Mouse (Mus musculus): Measurements from ENCODE around the gene Cacna1e. TPM values are rescaled to one million over a fixed set of nuclear protein-coding genes. Genes with fewer than 3 reads are reported as not detected.

The Cacna1e gene
- polyA plus RNA-seq, 1 experiment from 2014 or later, result 1.8 TPM

DNA sequence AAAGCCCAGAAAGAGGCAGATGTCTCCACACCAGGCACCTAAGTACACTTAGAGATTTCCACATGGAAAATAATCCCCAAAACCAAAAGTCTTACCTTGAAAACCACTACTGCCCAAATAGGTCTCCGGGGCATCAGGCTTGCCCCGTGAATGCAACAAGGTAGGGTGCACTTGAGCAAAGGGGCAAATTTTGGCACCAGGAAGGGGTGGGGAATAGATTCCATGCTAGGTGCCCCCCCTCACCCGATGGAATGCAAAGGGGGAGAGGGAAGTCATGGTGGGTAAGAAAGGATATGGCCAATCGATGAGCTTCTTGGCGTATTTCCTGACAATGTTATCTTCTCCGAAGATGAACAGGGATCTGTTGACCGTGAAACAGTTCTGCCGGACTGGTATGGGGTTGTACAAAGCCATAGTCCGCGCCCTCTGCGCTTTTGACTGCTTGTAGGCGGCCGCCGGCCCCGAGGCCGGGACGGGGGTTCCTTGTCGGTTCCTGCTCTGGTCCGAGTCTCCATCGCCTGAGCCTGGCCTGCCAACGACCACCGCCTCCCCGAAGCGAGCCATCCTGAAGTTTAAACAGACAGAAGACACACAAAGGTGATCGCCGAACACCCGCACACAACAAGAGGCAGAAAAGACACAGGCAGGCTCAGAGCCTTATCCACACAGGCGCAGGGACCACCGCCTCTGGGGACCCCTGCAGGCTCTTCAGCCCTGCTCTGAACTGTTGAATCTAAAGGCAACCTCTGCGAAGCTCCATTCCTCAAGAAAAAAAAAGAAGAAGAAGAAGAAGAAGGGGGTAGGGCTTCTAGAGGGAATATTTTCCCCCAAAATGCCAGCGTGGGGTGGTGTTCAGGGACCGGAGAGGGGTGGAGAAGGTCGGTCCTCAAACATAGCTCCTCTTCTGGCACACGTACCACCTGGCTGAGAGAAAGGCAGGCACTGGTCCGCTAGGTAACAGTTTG lies 158.7 kb downstream of the Cacna1e start:
- Histone ChIP-seq H3K4me1 (peaks cover 19% of the 10 kb centered on the region), H3K9me3 (no peaks in the 10 kb centered on the region), H3K36me3 (no peaks in the 10 kb centered on the region), H3K9ac (no peak overlapping the region; the same call in 1 of the 2 replicates), H3K4me2 (replicated peaks) (peak overlapping the region; percentile 59), H3K4me3 (peak overlapping the region; percentile 41), H3K27ac (no peak overlapping the region), H3K27me3 (peaks cover 72% of the 10 kb centered on the region)
- WGBS, result 23% methylated on average over 35 of the region's 35 CpGs
- ATAC-seq (ENCODE audit: insufficient number of reproducible peaks, insufficient read depth, low FRiP score, low TSS enrichment), result no peak

GRCm38 (mm10) chr1:154723537-154724286 lies 160.6 kb downstream of the Cacna1e start:
- no peak overlapping the region for H3K27ac ChIP-seq
- peaks cover 65% of the 10 kb centered on the region for H3K27me3 ChIP-seq
- no peak overlapping the region for H3K9ac ChIP-seq

GRCm38 (mm10) chr1:154723078-154723477 lies 161.2 kb downstream of the Cacna1e start:
- Histone ChIP-seq H3K4me1 (peaks cover 19% of the 10 kb centered on the region), H3K9ac (no peak overlapping the region), H3K27me3 (peaks cover 60% of the 10 kb centered on the region), H3K4me2 (replicated peaks) (peak overlapping the region; percentile 36), H3K36me3 (no peaks in the 10 kb centered on the region), H3K9me3 (no peaks in the 10 kb centered on the region), H3K27ac (no peak overlapping the region), H3K4me3 (peak overlapping the region; percentile 9)
- no peak for ATAC-seq (ENCODE audit: insufficient number of reproducible peaks, insufficient read depth, low FRiP score, low TSS enrichment)
- WGBS, result 33% methylated on average over 6 of the region's 6 CpGs

More at GRCm38 (mm10) chr1:154723537-154724286, 160.6 kb downstream of the Cacna1e start:
- Histone ChIP-seq H3K4me1 (peaks cover 19% of the 10 kb centered on the region), H3K9me3 (no peaks in the 10 kb centered on the region), H3K4me2 (replicated peaks) (peak overlapping the region; percentile 36), H3K4me3 (peak overlapping the region; percentile 9), H3K36me3 (no peaks in the 10 kb centered on the region)
- 3% methylated on average over 19 of the region's 19 CpGs for WGBS
- ATAC-seq (ENCODE audit: insufficient number of reproducible peaks, insufficient read depth, low FRiP score, low TSS enrichment), result peak; percentile 45; the same call in 1 of the 2 replicates

DNA sequence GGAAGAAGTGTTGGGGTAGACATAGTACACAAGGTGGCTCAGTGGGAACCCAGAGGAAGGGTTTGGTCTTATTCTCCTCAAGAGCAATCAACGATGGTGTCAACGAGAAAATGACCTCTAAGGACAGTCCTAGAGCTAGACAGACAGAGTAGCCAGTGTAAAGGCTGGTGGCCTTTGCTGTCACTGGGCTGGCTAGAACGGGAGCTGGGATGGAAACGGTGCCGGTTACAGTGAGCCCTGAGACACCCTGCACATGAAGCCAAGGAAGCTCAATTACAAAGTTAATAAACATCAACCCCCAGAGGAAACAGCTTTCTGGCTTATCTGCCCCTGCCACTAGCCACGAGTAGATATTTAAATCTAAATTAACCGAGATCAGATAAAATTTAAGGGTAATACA lies 168.7 kb downstream of the Cacna1e start:
- H3K27ac ChIP-seq, result no peak overlapping the region
- H3K27me3 ChIP-seq, result no peaks in the 10 kb centered on the region
- ATAC-seq (ENCODE audit: insufficient number of reproducible peaks, insufficient read depth, low FRiP score, low TSS enrichment), result no peak
- 69% methylated on average over 7 of the region's 7 CpGs for WGBS
- no peaks in the 10 kb centered on the region for H3K9me3 ChIP-seq
- H3K4me2 ChIP-seq (replicated peaks), result no peak overlapping the region
- no peaks in the 10 kb centered on the region for H3K4me1 ChIP-seq
- no peaks in the 10 kb centered on the region for H3K36me3 ChIP-seq
- no peak overlapping the region for H3K4me3 ChIP-seq
- no peak overlapping the region for H3K9ac ChIP-seq

- no peak for ATAC-seq (ENCODE audit: insufficient number of reproducible peaks, insufficient read depth, low FRiP score, low TSS enrichment)
- no peak overlapping the region for H3K27ac ChIP-seq
- 95% methylated on average over 4 of the region's 4 CpGs for WGBS
- no peaks in the 10 kb centered on the region for H3K4me1 ChIP-seq
- no peaks in the 10 kb centered on the region for H3K9me3 ChIP-seq
- no peaks in the 10 kb centered on the region for H3K36me3 ChIP-seq
- H3K27me3 ChIP-seq, result no peaks in the 10 kb centered on the region
- H3K4me2 ChIP-seq (replicated peaks), result no peak overlapping the region
- no peak overlapping the region for H3K4me3 ChIP-seq
- H3K9ac ChIP-seq, result no peak overlapping the region
Observed at GRCm38 (mm10) chr1:154712747-154713146, 171.6 kb downstream of the Cacna1e start.

GRCm38 (mm10) chr1:154707584-154708290 lies 176.6 kb downstream of the Cacna1e start:
- Histone ChIP-seq H3K36me3 (no peaks in the 10 kb centered on the region), H3K4me2 (replicated peaks) (no peak overlapping the region), H3K9me3 (no peaks in the 10 kb centered on the region), H3K4me1 (peaks cover 7% of the 10 kb centered on the region), H3K9ac (no peak overlapping the region), H3K27me3 (no peaks in the 10 kb centered on the region), H3K4me3 (no peak overlapping the region), H3K27ac (no peak overlapping the region)
- WGBS, result 92% methylated on average over 4 of the region's 4 CpGs
- ATAC-seq (ENCODE audit: insufficient number of reproducible peaks, insufficient read depth, low FRiP score, low TSS enrichment), result no peak

DNA sequence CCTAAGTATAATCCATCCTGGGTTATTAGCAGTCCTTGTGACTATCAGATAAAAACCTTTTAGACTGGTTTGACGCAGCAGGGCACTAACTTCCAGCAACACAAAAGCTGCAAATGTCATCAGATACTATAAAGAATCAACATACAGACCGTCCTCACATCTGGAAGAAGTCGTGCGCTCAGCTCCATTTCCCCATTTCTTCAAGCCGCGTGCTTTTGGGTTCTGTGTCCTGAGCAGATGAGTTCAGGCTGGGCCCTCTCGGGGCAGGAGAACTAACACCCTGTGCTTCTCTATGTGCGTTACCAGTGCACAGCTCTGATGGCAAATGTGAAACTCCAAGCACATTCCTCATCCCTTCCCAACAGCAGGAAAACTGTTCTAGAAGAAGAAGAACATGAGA lies 177.3 kb downstream of the Cacna1e start:
- Histone ChIP-seq H3K4me2 (replicated peaks) (no peak overlapping the region), H3K4me3 (no peak overlapping the region), H3K27ac (no peak overlapping the region), H3K27me3 (no peaks in the 10 kb centered on the region), H3K4me1 (peaks cover 7% of the 10 kb centered on the region), H3K9ac (no peak overlapping the region), H3K36me3 (no peaks in the 10 kb centered on the region), H3K9me3 (no peaks in the 10 kb centered on the region)
- WGBS, result 82% methylated on average over 8 of the region's 8 CpGs
- ATAC-seq (ENCODE audit: insufficient number of reproducible peaks, insufficient read depth, low FRiP score, low TSS enrichment), result no peak

DNA sequence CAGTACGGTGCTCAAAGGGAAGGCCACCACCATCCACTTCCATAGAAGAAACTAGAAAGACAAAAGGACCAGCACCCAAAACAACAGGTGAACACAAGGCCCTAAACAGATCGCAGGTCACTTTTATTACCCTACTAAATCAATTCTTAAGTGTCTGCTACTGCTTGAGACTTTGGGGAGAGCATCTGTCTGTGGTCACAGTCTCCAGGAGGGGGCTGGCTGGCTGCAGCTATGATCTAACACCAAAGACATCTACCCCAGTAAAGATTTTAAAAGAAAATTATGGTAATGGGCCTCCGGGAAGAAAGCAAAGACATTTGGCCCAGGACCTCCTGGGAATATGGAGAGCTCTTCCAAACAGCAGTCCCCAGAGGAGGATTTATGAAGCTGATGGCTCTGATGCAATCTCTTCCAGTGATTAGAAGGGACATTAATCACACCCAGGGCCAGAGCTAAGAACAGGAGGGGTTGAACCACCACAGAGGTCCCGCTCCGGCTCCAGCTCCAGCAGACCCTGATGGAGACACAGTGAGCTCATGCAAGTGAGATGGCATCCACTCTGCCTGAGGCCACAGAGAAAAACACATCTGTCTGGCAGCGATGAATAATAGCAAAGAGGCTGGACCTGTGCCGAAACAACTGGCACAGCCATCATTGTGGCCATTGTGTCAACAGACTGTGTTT lies 178.3 kb downstream of the Cacna1e start:
- ATAC-seq (ENCODE audit: insufficient number of reproducible peaks, insufficient read depth, low FRiP score, low TSS enrichment), result no peak

DNA sequence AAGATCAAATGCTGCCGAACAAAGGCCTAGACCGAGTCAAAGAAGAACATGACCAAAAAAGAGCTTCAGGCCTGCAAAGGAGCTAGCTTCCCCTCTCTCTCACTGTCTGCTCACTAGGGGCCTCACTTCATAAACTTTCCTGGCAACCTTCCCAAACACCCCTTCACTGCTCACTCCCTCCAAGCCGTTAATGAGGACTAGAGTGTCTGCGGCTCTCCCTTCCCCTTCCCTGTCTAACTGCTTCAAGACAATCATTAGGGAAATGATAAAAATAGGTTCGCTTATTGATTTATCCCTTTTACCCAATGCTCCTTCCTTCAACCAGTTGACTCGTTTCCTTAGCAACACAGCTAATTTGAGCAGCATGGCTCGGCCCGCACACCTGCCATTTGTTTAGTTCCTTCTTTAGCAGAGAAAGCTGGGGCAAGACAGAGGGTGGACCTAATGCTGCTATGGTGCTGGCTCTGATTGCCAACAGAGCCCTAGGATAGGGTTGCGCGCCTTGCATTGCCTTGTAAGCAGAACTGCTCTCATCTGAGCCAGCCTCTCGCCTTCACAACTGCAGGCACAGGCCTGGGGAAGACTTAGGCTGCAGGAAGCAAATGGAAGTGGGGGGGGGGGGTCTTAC lies 179.6 kb downstream of the Cacna1e start:
- H3K4me2 ChIP-seq (replicated peaks), result no peak overlapping the region
- no peak for ATAC-seq (ENCODE audit: insufficient number of reproducible peaks, insufficient read depth, low FRiP score, low TSS enrichment)
- H3K4me3 ChIP-seq, result no peak overlapping the region
- H3K27ac ChIP-seq, result peak overlapping the region; percentile 47; the same call in 1 of the 2 replicates
- peaks cover 7% of the 10 kb centered on the region for H3K4me1 ChIP-seq
- no peaks in the 10 kb centered on the region for H3K9me3 ChIP-seq
- H3K36me3 ChIP-seq, result no peaks in the 10 kb centered on the region
- WGBS, result 58% methylated on average over 11 of the region's 11 CpGs
- no peak overlapping the region for H3K9ac ChIP-seq
- no peaks in the 10 kb centered on the region for H3K27me3 ChIP-seq

More for the DNA sequence above, 178.3 kb downstream of the Cacna1e start:
- H3K4me3 ChIP-seq, result no peak overlapping the region
- no peaks in the 10 kb centered on the region for H3K27me3 ChIP-seq
- H3K4me2 ChIP-seq (replicated peaks), result no peak overlapping the region
- H3K4me1 ChIP-seq, result peaks cover 7% of the 10 kb centered on the region
- no peak overlapping the region for H3K9ac ChIP-seq
- H3K9me3 ChIP-seq, result no peaks in the 10 kb centered on the region
- no peaks in the 10 kb centered on the region for H3K36me3 ChIP-seq
- no peak overlapping the region for H3K27ac ChIP-seq
- WGBS, result 75% methylated on average over 7 of the region's 7 CpGs

DNA sequence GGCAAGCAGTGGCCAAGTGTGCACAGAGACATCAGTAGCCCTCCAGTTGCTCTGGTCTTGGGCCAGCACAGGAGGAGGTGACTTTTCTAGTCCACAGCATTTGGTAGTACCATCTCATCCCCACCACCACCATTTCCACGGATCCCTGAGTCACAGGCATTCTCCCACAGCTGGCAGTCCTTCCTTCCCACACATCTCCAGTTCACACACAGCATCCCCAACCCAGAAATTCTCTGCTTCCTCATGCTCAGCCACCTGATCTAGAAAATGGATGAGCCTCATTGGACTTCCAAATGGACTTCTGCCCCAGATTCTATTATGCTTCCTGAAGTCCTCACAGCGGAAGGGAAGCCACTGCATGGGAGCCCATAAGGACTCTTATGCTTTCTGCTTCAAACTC lies 181.7 kb downstream of the Cacna1e start:
- H3K27ac ChIP-seq, result no peak overlapping the region
- no peak overlapping the region for H3K4me2 ChIP-seq (replicated peaks)
- H3K4me3 ChIP-seq, result no peak overlapping the region
- peaks cover 7% of the 10 kb centered on the region for H3K4me1 ChIP-seq
- no peaks in the 10 kb centered on the region for H3K36me3 ChIP-seq
- 87% methylated on average over 2 of the region's 2 CpGs for WGBS
- no peaks in the 10 kb centered on the region for H3K9me3 ChIP-seq
- ATAC-seq (ENCODE audit: insufficient number of reproducible peaks, insufficient read depth, low FRiP score, low TSS enrichment), result no peak
- H3K9ac ChIP-seq, result no peak overlapping the region
- no peaks in the 10 kb centered on the region for H3K27me3 ChIP-seq

Data from embryonic facial prominence, embryonic 12.5 days (tissue).